Mouse (Mus musculus): ENCODE measurements at regions not wholly inside any gene's neighbourhood (a gene's known extent, or its start where the extent isn't known, plus 50 kb on each side); places are given as distances from the start of the nearest gene placed in this dataset.

DNA sequence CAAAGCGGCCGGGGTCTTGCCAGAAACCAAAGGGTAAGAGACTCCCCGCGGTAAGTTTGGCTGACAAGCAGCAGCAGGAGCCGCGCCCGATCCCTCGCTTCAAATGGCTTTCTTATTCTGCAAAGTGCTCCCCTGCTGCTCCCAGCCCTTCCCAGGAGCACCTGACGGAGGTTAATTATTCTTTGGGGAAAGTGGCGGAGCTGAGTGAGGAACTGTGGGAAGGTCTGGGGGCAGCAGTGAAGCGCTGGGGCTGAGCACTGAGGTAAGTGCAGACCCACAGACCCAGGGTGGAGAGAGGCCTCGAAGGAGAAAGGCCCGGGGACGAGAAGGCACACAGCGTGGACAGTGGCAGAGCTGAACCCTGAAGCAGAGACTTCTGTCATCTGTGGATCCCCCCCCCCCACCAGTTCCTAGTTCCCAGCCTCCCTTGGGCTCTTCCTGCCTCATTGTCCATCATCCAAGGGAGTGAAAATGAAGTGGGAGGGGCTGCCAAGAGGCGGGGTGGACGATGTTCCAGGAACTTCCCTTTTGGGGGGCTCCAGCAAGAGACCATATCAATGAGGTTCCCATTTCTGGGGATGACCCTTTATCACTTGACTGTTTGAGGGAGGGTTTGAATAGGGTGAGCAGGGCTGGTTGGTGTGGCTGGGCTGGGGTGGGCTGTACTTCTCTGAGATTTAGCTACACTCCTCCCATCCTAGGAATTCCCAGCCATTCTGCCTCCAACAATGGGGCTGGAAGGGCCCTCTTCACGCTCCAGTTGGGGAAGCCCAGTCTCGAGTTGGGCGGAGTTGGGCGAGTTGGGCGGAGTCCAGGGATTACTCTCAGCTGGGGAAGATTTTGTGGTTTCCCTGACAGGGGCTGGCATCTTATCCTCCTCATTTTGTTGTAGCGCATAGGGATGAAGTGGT, 59.4 kb upstream of the Shb start:
- TF ChIP-seq EP300 (IDR thresholded peaks at IDR 0.05), result no peak
- no peak for TF ChIP-seq CTCF (IDR thresholded peaks at IDR 0.05)
